Mouse (Mus musculus) MEL (cell line): Measurements from ENCODE around the gene Fto. TPM values are rescaled to one million over a fixed set of nuclear protein-coding genes. Genes with fewer than 3 reads are reported as not detected.

ENCODE experiments used
- DNase-seq: peaks from one replicate; pipeline ENCODE4 v3.0.0; 2011; ENCODE audit warnings: low read depth, low spot score
- H3K27ac ChIP-seq: 2 replicates; pipeline ENCODE4 v1.5.1; 2012; ENCODE audit warnings: low read depth, mild to moderate bottlenecking, control low read depth, low read length, moderate library complexity; ENCODE audit not compliant: control insufficient read depth
- H3K27me3 ChIP-seq, 2 experiments: fragments of 150-350 bp in 1 of 2; sonication (generic) in 1 of 2; 2 replicates each; pipeline ENCODE4 v1.6.1; 2012; ENCODE audit warnings: low read length in 2 of 2, mild to moderate bottlenecking in 2 of 2, improper control_type of control experiment in 1 of 2, moderate library complexity in 1 of 2; ENCODE audit not compliant: insufficient read depth in 2 of 2, control insufficient read depth in 1 of 2
- H3K36me3 ChIP-seq, 2 experiments: 2 replicates each; pipeline ENCODE4 v1.6.1; 2012 to 2014; ENCODE audit warnings: low read length in 2 of 2, improper control_type of control experiment in 1 of 2, inconsistent platforms in 1 of 2, mild to moderate bottlenecking in 1 of 2; ENCODE audit not compliant: insufficient read depth in 2 of 2, control insufficient read depth in 1 of 2
- H3K4me1 ChIP-seq, 2 experiments: fragments of 150-350 bp in 1 of 2; sonication (generic) in 1 of 2; 2 replicates each; pipeline ENCODE4 v1.6.1; 2012; ENCODE audit warnings: low read length in 2 of 2, improper control_type of control experiment in 1 of 2, mild to moderate bottlenecking in 1 of 2; ENCODE audit not compliant: insufficient read depth in 2 of 2, control insufficient read depth in 1 of 2
- H3K4me3 ChIP-seq, 2 experiments: fragments of 150-350 bp in 1 of 2; sonication (generic) in 1 of 2; 2 replicates each; pipeline ENCODE4 v1.5.1; 2012; ENCODE audit warnings: low read depth in 2 of 2, low read length in 2 of 2, mild to moderate bottlenecking in 2 of 2, moderate library complexity in 2 of 2, control low read depth in 1 of 2, improper control_type of control experiment in 1 of 2; ENCODE audit not compliant: control insufficient read depth in 1 of 2, insufficient read depth in 1 of 2
- H3K79me2 ChIP-seq: 2 replicates; pipeline ENCODE4 v1.6.1; 2012; ENCODE audit warnings: mild to moderate bottlenecking, low read length, moderate library complexity; ENCODE audit not compliant: control insufficient read depth, poor library complexity, insufficient read depth
- H3K9ac ChIP-seq: 2 replicates; pipeline ENCODE4 v1.6.1; 2012; ENCODE audit warnings: low read depth, mild to moderate bottlenecking, control low read depth, low read length, moderate library complexity; ENCODE audit not compliant: control insufficient read depth, poor library complexity, severe bottlenecking
- H3K9me3 ChIP-seq: fragments of 150-350 bp; sonication (generic); replicated peaks from 2 replicates; pipeline ENCODE4 v1.6.1; 2012; ENCODE audit warnings: mild to moderate bottlenecking, low read length, improper control_type of control experiment, moderate library complexity; ENCODE audit not compliant: insufficient read depth
- CHD2 ChIP-seq: IDR thresholded peaks from 2 replicates; pipeline ENCODE4 v1.6.1; 2011; ENCODE audit warnings: low read length, improper control_type of control experiment
- ELF1 ChIP-seq: IDR thresholded peaks from 2 replicates; pipeline ENCODE4 v1.6.1; 2014; ENCODE audit warnings: low read depth, mild to moderate bottlenecking, inconsistent platforms, low read length, improper control_type of control experiment, moderate library complexity
- ETS1 ChIP-seq: IDR thresholded peaks from 2 replicates; pipeline ENCODE4 v1.6.1; 2012; ENCODE audit warnings: low read depth, mild to moderate bottlenecking, inconsistent platforms, low read length, improper control_type of control experiment, moderate library complexity
- GABPA ChIP-seq: IDR thresholded peaks from 2 replicates; pipeline ENCODE4 v1.6.1; 2012; ENCODE audit warnings: low read depth, mild to moderate bottlenecking, inconsistent platforms, low read length, improper control_type of control experiment, moderate library complexity
- GATA1 ChIP-seq: IDR thresholded peaks from 2 replicates; pipeline ENCODE4 v1.6.1; 2011; ENCODE audit warnings: low read depth, low read length, improper control_type of control experiment
- MAFK ChIP-seq: IDR thresholded peaks from 2 replicates; pipeline ENCODE4 v1.6.1; 2011; ENCODE audit warnings: low read depth, mild to moderate bottlenecking, low read length, improper control_type of control experiment, borderline replicate concordance
- MAZ ChIP-seq: IDR thresholded peaks from 2 replicates; pipeline ENCODE4 v1.6.1; 2012; ENCODE audit warnings: low read depth, mild to moderate bottlenecking, inconsistent platforms, low read length, improper control_type of control experiment
- MYB ChIP-seq: IDR thresholded peaks from 2 replicates; pipeline ENCODE4 v1.6.1; 2011; ENCODE audit warnings: mild to moderate bottlenecking, low read depth, low read length, improper control_type of control experiment
- NELFE ChIP-seq: IDR thresholded peaks from 2 replicates; pipeline ENCODE4 v1.6.1; 2011; ENCODE audit warnings: low read depth, low read length, improper control_type of control experiment
- NRF1 ChIP-seq: IDR thresholded peaks from 2 replicates; pipeline ENCODE4 v1.6.1; 2014; ENCODE audit warnings: low read depth, mild to moderate bottlenecking, inconsistent platforms, low read length, improper control_type of control experiment, moderate library complexity; ENCODE audit not compliant: poor library complexity, insufficient read depth, severe bottlenecking
- POLR2AphosphoS2 ChIP-seq: IDR thresholded peaks from 2 replicates; pipeline ENCODE4 v1.6.1; 2011; ENCODE audit warnings: low read length, improper control_type of control experiment
- RCOR1 ChIP-seq: IDR thresholded peaks from 2 replicates; pipeline ENCODE4 v1.6.1; 2012; ENCODE audit warnings: low read depth, mild to moderate bottlenecking, inconsistent platforms, low read length, improper control_type of control experiment
- SIN3A ChIP-seq: IDR thresholded peaks from 2 replicates; pipeline ENCODE4 v1.6.1; 2012; ENCODE audit warnings: low read length, improper control_type of control experiment, inconsistent platforms
- TBP ChIP-seq: IDR thresholded peaks from 2 replicates; pipeline ENCODE4 v1.8.0; 2011; ENCODE audit warnings: low read depth, low read length, improper control_type of control experiment
- TCF12 ChIP-seq: IDR thresholded peaks from 2 replicates; pipeline ENCODE4 v1.6.1; 2014; ENCODE audit warnings: low read depth, mild to moderate bottlenecking, inconsistent platforms, low read length, improper control_type of control experiment, moderate library complexity
- ZC3H11A ChIP-seq: IDR thresholded peaks from 2 replicates; pipeline ENCODE4 v1.6.1; 2012; ENCODE audit warnings: low read depth, mild to moderate bottlenecking, inconsistent platforms, low read length, improper control_type of control experiment
- ZMIZ1 ChIP-seq: IDR thresholded peaks from 2 replicates; pipeline ENCODE4 v1.6.1; 2012; ENCODE audit warnings: low read depth, mild to moderate bottlenecking, inconsistent platforms, low read length, improper control_type of control experiment, moderate library complexity
- ZNF384 ChIP-seq: IDR thresholded peaks from 2 replicates; pipeline ENCODE4 v1.6.1; 2012; ENCODE audit warnings: low read depth, mild to moderate bottlenecking, inconsistent platforms, low read length, improper control_type of control experiment
- polyA plus RNA-seq, 2 experiments: library from polyadenylated mRNA; stranded (reverse) in 1 of 2; unstranded in 1 of 2; fragments of >175 nt in 1 of 2; fragments of >200 nt in 1 of 2; gene quantifications; 2 replicates each; pipeline versions ENCODE4 v1.2.1 to v1.2.4; 2012; ENCODE audit warnings: low replicate concordance in 2 of 2, low read depth in 1 of 2; ENCODE audit not compliant: insufficient read length in 2 of 2, insufficient read depth in 1 of 2, missing spikeins in 1 of 2
- total RNA-seq: library from RNA; depleted of rRNA; stranded (reverse); fragments of 300-350 nt; gene quantifications from 2 replicates; pipeline ENCODE4 v1.2.3, GENCODE M21; 2012

Fto gene
- total and polyA plus RNA-seq, 3 experiments = 13.5 to 41.1 TPM; not detected in 1

DNA sequence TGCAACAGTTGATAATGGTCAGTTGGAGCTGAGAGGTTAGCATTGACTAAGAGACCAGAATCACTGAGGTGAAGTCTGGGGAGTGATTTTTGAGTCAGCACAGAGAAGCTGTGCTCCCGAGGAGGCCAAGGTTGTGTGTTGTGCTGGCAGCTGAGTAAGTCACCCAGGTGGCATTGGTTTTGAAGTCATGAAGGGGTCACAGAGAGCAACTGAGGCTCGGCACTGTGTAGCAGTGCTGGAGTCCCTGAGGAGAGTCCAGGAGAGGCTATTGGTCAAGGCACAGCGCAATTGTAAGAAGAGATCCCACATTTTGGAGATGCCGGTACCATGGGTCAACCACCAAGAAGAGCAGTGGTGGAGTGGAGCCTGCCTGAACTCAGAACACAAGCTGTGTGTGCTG lies 11.6 kb downstream of the Fto start:
- H3K4me1 ChIP-seq = no peaks in the 10 kb centered on the region
- no peak overlapping the region for H3K9ac ChIP-seq
- peaks cover 18% of the 10 kb centered on the region for H3K79me2 ChIP-seq
- TF ChIP-seq MAZ (no peak), RCOR1 (no peak), ELF1 (no peak), SIN3A (no peak), CHD2 (no peak), GATA1 (no peak), MYB (no peak)
- TF ChIP-seq, all 39 proteins: peak for 0
- peaks cover 0 to 3% of the 10 kb centered on the region in 2 experiments; a peak in 2 of 4 replicates for H3K36me3 ChIP-seq
- no peak overlapping the region for H3K27ac ChIP-seq
- no peaks in the 10 kb centered on the region for H3K27me3 ChIP-seq
- no peak for DNase-seq
- no peaks in the 10 kb centered on the region for H3K9me3 ChIP-seq
- no peak overlapping the region for H3K4me3 ChIP-seq

DNA sequence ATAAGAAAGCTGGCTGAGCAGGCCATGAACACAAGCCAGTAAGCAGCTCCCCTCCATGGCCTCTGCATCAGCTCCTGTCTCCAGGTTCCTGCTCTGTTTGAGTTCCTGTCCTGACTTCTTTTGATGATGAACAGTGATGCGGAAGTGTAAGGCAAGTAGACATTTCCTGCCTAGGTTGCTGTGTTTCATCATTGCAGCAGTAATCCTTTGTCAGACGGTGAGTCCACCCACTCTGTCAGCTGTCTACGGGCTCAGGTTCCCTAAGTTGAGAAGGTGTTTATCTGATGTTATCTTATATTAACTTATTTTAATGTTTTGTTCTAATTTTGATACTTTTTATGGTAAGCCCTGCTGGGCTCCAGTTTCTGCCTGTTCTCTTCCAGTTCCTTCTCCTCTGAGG lies 12.7 kb downstream of the Fto start:
- Histone ChIP-seq H3K36me3 (peaks cover 0 to 3% of the 10 kb centered on the region in 2 experiments; a peak in 2 of 4 replicates), H3K9ac (no peak overlapping the region)

DNA sequence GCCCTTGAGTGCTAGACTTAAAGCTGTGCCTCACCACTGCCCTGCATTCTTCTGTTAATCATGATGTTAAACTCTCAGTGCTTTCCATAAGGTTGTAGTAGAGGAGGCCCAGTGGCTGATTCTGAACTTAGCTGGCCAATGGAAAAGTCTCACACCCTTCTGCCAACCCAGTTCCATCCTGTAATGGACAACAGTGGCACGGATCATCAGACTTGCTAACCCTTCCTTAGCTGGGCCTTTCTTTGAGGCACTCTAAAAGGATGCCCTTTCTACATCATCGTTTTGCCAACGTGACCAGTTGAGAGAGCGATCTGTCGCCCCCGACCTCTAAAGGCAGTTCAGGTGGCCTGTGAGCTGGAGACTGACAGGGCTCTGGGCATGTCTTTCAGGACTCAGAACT lies 13.6 kb downstream of the Fto start:
- Histone ChIP-seq H3K36me3 (peaks cover 0 to 3% of the 10 kb centered on the region in 2 experiments; a peak in 2 of 4 replicates), H3K27ac (no peak overlapping the region), H3K9me3 (no peaks in the 10 kb centered on the region), H3K4me1 (no peaks in the 10 kb centered on the region), H3K4me3 (no peak overlapping the region), H3K79me2 (peaks cover 13% of the 10 kb centered on the region; the same call in 1 of the 2 replicates), H3K9ac (no peak overlapping the region), H3K27me3 (no peaks in the 10 kb centered on the region)
- TF ChIP-seq GABPA (no peak), NELFE (no peak), RCOR1 (no peak), ZMIZ1 (no peak), CHD2 (no peak), MAFK (no peak)
- DNase-seq = no peak

More for the DNA sequence above, 12.7 kb downstream of the Fto start:
- TF ChIP-seq ETS1 (peak; percentile 25; the same call in 1 of the 2 replicates), MYB (no peak), TCF12 (no peak), POLR2AphosphoS2 (no peak), SIN3A (no peak), TBP (no peak), ZC3H11A (no peak), ZNF384 (no peak), NRF1 (no peak)
- no peaks in the 10 kb centered on the region for H3K4me1 ChIP-seq
- H3K4me3 ChIP-seq = no peak overlapping the region
- H3K9me3 ChIP-seq = no peaks in the 10 kb centered on the region
- H3K27ac ChIP-seq = no peak overlapping the region
- H3K27me3 ChIP-seq = no peaks in the 10 kb centered on the region
- H3K79me2 ChIP-seq = peaks cover 16% of the 10 kb centered on the region
- peak; percentile 31 for DNase-seq
